Mouse (Mus musculus) lung, postnatal 25 days (tissue): ENCODE results near the gene Crtap.
"Not testable (repeated sequence)": the region's sequence is repeated elsewhere in the genome, so short reads cannot be mapped to it uniquely, and the experiment has no call there.

Experiments used
- DNase-seq: peaks from one replicate; pipeline ENCODE4 v3.0.0; 2022; ENCODE audit warnings: low spot score

The Crtap gene

DNA sequence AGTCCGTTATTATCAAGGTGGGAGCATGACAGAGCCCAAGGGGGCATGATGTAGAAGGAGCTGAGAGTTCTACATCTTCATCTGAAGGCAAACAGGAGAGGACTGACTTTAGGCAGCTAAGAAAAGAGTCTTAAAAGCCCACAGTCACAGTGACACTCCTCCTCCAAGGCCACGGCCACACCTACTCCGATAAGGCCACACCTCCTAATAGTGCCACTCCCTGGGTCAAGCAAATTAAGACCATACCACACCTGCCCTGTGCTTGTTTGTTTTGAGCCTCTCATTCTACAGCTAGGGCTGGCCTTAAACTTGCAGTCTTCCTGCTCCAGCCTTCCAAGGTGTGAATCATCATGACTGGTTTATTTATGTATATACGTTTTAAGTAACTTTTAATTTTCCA, 4.8 kb upstream of the Crtap start:
- DNase-seq, result no peak

GRCm38 (mm10) chr9:114394677-114395076, 4.2 kb upstream of the Crtap start:
- DNase-seq, result no peak

- DNase-seq, result not testable (repeated sequence)
Observed at GRCm38 (mm10) chr9:114394136-114394535, 3.7 kb upstream of the Crtap start.

GRCm38 (mm10) chr9:114390749-114391075, 237 bp upstream of the Crtap start:
- DNase-seq, result no peak

- no peak for DNase-seq
Observed at GRCm38 (mm10) chr9:114389371-114389904, 1.0 kb downstream of the Crtap start.

DNA sequence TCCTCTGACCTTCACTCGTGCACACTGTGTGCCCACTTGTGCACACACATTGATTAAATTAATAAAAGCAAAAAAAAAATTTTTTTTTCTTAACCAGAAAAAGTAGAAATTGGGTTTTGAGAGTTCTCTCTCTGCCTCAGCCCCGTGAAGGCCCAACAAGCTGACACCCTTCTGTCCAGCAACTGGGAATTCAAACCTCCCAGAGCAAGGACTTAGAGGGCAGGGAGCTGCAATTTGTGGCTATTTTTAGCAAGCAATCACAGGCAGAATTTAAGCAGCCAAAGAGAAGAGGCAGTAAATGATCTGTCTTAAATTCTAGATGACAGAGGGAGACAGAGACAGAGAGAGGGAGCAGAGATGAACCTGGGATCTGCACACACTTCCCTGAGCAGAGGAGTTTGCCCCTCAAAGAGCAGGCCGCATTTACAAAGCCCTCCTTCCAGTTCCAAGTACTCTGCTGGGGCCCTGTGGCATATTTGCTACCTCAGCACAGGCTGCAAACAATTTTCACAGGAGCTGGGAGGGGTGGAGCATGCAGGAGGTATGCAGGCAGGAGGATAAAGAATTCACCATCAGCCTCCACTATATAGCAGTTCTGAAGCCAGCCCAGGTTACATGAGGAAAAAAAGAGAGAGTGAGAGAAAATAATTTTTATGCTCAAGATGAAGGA, 1.6 kb downstream of the Crtap start:
- no peak for DNase-seq

DNA sequence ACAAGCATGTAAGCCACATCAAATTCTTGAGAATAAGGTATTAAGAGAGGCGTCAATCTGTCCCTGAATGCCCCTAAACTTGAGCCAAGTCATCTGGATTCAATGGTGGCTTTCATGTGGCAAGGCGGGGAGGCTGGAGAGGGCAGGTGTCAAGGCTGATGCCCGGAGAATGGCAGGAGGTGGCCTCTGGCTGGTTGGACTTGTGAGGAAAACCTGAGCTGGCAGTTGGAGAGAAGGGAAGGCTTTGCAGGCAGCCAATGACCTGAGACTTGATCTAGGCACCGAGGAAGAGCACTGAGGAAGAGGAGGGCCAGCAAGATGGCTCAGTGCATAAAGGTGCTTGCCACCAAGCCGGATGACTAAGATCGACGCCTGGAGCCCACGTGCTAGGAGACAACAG, 2.2 kb downstream of the Crtap start:
- no peak for DNase-seq

DNA sequence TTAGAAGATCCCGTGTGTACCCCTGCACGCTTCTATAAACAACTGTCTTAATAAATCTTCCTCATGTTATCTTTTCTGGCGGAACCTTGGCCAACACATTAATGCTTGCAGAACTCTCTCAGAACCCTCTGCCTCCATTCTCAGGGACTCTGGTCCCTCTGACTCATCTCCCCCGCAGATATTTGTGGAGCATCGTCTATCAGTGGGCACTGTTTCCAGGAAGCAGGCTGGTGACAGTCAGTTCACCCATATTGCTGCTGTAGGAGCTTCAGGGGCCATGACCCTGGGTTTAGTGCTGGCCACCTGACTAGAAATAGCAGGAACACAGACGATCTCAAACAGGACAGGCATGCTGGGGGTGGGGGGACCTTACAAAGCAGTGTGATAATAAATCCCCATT, 3.4 kb downstream of the Crtap start:
- no peak for DNase-seq

GRCm38 (mm10) chr9:114385160-114385559, 5.3 kb downstream of the Crtap start:
- no peak for DNase-seq

DNA sequence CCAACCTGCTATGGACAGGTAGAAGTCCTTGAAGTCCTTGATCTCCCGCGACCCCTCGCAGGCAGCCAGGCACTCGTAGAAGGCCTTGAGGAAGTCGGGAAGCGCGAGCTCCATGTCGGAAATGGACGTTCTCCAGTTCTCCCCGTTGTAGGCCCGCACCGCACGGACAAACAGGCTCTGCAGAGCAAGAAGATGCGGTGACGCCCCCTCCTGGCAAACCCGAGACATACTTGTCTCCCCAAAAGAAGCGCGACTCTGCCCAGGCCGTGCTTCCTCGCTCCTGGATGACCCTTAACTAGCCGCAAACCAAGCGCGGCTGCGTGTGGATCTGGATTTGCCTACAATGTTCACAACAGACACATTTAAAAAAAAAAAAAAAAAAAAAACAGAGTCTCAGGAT, 5.8 kb downstream of the Crtap start:
- no peak for DNase-seq

GRCm38 (mm10) chr9:114382936-114383710, 7.4 kb downstream of the Crtap start:
- no peak for DNase-seq

GRCm38 (mm10) chr9:114380881-114381733, 9.4 kb downstream of the Crtap start:
- DNase-seq, result peak; percentile 39

- no peak for DNase-seq
Observed at GRCm38 (mm10) chr9:114379871-114380270, 10.6 kb downstream of the Crtap start.

DNA sequence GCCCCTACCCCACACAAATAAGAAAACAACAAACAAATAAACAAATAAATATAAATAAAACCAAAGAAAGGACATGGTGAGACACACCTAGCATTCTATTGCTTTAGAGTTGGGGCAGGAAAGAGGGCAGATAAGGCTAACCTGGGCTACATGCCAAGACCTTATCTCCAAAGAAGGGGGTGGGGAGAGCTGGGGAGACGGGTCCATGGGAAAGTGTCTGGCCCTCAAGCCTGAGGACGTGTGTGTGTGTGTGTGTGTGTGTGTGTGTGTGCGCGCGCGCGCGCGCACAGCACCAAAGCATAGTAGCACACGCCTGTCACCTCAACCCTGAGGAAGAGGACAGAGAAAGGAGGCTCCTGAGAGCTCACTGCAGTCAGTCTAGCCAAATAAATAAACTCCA, 13.3 kb downstream of the Crtap start:
- no peak for DNase-seq

DNA sequence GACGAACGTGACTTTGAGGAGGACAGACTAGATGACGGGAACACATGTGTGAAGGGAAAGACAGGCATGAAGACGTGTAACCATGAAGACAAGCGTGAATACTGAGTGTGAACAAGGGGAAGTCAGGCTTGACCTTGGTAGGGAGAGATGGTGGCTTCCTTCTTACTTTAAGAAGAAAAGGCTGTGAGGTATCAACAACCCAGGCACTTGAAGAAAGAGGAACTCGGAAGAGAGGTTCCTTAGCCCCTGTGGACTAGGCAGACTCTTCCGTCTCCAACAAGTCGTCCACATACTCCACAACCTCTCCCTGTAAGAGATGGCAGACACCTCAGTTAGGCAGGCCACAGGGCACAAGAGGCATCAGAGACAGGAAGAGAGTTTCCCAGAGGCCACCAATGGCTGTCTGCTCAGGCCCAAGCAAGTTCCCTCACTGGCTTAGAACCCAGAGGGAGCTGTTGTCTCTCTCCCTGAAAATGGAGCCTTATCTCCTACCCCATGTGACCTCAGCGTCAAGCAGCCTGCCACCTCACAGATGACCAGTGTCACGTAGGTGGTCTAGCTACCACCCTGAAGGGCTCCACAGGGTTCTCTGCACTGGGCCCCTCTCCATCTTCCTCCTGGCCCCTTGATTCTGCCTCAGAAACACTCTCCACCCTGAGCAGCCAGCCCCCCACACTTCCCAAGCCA, 15.1 kb downstream of the Crtap start:
- no peak for DNase-seq

DNA sequence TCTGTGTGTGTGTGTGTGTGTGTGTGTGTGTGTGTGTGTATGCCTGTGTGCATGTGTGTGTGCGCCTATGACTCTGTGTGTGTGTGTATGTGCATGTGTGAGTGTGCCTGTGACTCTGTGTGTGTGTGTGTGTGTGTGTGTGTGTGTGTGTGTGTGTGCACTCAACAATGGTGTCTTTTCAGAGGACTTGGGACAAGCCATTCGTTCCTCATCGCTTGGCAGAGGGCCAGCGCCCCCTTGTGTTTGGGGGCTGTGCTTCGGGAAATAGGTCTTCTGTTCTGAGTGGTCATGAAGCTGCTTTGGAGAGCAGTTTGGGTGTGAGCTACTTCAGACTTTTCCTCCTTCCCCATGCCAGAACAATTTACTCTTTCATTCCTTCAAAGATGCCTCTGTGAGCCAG, 18.8 kb downstream of the Crtap start:
- DNase-seq, result not testable (repeated sequence)

GRCm38 (mm10) chr9:114369389-114369788, 21.1 kb downstream of the Crtap start:
- not testable (repeated sequence) for DNase-seq

DNA sequence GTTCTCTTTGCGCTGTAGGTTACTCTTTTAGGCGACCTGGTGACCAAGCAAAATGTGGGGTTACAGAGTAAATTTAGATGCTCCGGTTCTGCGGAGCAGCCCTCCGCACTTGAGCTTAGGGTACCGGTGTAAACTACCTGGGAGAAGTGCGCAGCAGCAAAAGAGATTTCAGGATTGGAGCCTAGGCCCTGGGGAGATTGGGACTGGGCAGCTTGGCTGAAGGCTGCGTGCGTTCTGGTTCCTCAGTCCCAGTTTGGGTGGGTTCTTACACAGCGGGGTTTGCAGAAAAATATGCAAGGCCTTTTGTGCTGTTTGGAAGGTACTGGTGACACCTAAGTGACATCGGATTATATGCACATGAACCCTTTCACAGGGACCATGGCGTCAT, 22.0 kb downstream of the Crtap start:
- no peak for DNase-seq

- peak; percentile 82 for DNase-seq
Observed at GRCm38 (mm10) chr9:114367783-114368470, 22.5 kb downstream of the Crtap start.

DNA sequence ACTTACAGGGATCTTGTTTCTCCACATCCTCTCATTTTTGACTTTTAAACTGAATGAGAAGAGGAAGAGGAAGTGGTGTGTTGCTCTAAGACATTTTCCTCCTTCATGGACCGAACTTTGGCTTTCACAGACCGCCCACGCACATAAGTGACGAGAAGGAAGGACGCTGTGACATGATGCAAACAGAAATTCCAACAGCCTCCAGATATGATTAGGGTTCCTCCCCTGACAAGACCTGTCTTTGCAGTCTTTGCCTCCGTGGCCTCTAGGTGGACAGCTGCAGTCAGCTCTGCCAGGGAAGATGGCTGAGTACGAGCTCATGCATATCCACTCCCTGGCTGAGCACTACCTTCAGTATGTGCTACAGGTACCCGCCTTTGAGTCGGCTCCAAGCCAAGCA, 60.6 kb downstream of the Crtap start, which contains the start of gene Bcl2a1c:
Gene Bcl2a1c, plus strand, starts transcription at position 281 of the 400 bp plus-strand sequence.
- peak; percentile 4 for DNase-seq

DNA sequence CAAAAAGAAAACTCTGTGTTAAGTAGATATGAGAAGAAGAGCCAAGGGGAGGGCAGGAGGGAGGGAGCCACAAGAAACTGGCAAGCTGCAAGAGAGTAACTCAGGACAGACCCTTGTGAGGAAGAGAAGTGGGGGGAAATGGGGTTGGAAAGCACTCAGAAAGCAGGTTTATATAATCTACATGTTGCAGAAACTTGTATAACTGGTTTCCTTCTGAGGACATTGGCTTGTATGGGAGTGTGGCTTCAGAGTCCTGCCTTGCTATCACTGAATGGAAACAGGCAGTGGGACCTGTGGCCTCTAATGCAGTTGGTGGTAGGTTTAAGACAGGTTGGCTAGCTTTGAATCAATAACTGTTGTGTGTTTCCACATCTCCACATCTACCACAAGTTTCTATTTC, 62.1 kb downstream of the Crtap start:
- peak; percentile 59 for DNase-seq
